Mouse (Mus musculus) stomach, postnatal 0 days (tissue): ENCODE measurements around the gene Hspa12b.

ENCODE experiments used
- CTCF ChIP-seq: IDR thresholded peaks from 2 replicates; pipeline ENCODE4 v1.5.1; 2016; ENCODE audit warnings: antibody characterized with exemption, low read depth, mild to moderate bottlenecking, moderate library complexity
- EP300 ChIP-seq: optimal IDR thresholded peaks from 2 replicates; pipeline ENCODE3; 2016; ENCODE audit warnings: antibody characterized with exemption

DNA sequence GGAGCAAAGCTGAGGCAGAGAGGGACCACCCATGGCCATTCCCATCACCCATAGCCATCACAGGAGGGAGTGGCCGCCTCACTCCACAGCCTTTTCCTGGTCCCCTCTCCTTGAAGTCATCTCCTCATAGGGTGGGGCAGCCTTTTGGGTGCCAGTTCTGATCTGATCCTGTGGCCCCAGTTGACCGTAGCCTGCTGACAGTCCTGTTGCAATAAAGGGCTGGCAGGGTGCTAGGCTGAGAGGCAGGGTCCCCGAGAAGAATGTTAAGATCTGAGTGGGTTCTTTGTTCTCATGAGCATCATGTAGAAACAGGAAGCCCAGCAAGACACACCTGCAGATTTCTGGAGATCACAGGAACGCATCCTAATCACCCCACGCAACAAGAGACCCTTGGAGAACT is 1.1 kb downstream of the Hspa12b start:
- no peak for TF ChIP-seq CTCF
- TF ChIP-seq EP300 = no peak
